ENCODE assay signal across 10 mouse cellular contexts in the genomic region with DNA sequence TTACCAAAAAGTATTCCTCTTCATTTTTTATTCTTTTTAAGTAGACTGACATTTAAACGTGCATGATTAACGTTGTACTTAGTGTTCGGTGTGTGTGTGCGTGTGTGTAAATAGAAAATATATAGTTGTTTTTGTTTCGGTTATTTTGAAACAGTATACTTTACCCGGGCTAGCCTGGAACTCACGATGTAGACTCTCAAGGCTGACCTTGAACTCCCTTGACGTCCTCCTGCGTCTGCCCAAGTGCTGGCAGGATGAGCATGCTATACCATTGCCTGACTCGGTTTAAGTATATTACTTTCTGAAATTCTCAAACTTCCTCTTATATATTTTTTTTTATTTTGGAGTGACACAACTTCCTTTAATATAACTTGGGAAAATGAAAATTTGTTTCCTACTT. TPM values are rescaled to one million over a fixed set of nuclear protein-coding genes. Genes with fewer than 3 reads are reported as not detected.
A peak's percentile ranks its signal among the peaks of the same experiment; 100 is the strongest.
DNase-seq lines count a peak whose midpoint lies in the region; ATAC-seq and TF ChIP-seq lines count a peak whose summit lies in the region.
"Had no signal": no experiment of that assay in that cellular context is flagged by ENCODE, and none has a peak within 500 bp of the region (broad histone marks: within the 10 kb centered on the region; RNA-seq: fewer than 3 reads in every experiment).

No protein-coding gene starts in this region.

- no peaks in the 10 kb centered on the region for H3K27me3 ChIP-seq in forebrain, embryonic 13.5 days
- H3K27me3 ChIP-seq in forebrain, postnatal 0 days (ENCODE audit: insufficient read depth, low read length): no peaks in the 10 kb centered on the region
- H3K27me3 ChIP-seq in lung, embryonic 14.5 days (ENCODE audit: insufficient read depth, low read length): no peaks in the 10 kb centered on the region
- H3K27me3 ChIP-seq in hindbrain, embryonic 14.5 days (ENCODE audit: control insufficient read depth, insufficient read depth, low read length): no peaks in the 10 kb centered on the region

- H3K4me2 ChIP-seq in forebrain, embryonic 13.5 days: peak overlapping the region; percentile 67; the same call in 1 of the 2 replicates
- H3K4me2 ChIP-seq in forebrain, postnatal 0 days (ENCODE audit: low read depth): no peak overlapping the region; the same call in 1 of the 2 replicates
- peak overlapping the region; percentile 76 for H3K4me2 ChIP-seq in lung, embryonic 14.5 days
- peak overlapping the region; percentile 61; the same call in 1 of the 2 replicates for H3K4me2 ChIP-seq in hindbrain, embryonic 14.5 days (replicated peaks)

- no peak for ATAC-seq in forebrain, embryonic 13.5 days
- no peak for ATAC-seq in forebrain, postnatal 0 days
- no peak for ATAC-seq in lung, embryonic 14.5 days (ENCODE audit: insufficient read depth)
- ATAC-seq in hindbrain, embryonic 14.5 days (ENCODE audit: low FRiP score): no peak

- peaks cover 25% of the 10 kb centered on the region for H3K4me1 ChIP-seq in forebrain, embryonic 13.5 days
- H3K4me1 ChIP-seq in forebrain, postnatal 0 days (ENCODE audit: insufficient read depth): peaks cover 14% of the 10 kb centered on the region
- H3K4me1 ChIP-seq in lung, embryonic 14.5 days (ENCODE audit: insufficient read depth): peaks cover 10% of the 10 kb centered on the region
- peaks cover 21% of the 10 kb centered on the region for H3K4me1 ChIP-seq in hindbrain, embryonic 14.5 days (replicated peaks; ENCODE audit: control insufficient read depth, insufficient read depth, low read length)

- H3K27ac ChIP-seq in forebrain, embryonic 13.5 days: no peak overlapping the region
- no peak overlapping the region for H3K27ac ChIP-seq in forebrain, postnatal 0 days (ENCODE audit: low read depth, low read length)
- H3K27ac ChIP-seq in lung, embryonic 14.5 days (ENCODE audit: low read depth): no peak overlapping the region
- H3K27ac ChIP-seq in hindbrain, embryonic 14.5 days: no peak overlapping the region
- H3K27ac ChIP-seq in macrophage: peak overlapping the region; percentile 68

- no peaks in the 10 kb centered on the region for H3K9me3 ChIP-seq in forebrain, embryonic 13.5 days (replicated peaks)
- H3K9me3 ChIP-seq in forebrain, postnatal 0 days (ENCODE audit: low read length): no peaks in the 10 kb centered on the region
- no peaks in the 10 kb centered on the region for H3K9me3 ChIP-seq in lung, embryonic 14.5 days (ENCODE audit: low read depth, low read length)
- H3K9me3 ChIP-seq in hindbrain, embryonic 14.5 days (ENCODE audit: control insufficient read depth, low read length): no peaks in the 10 kb centered on the region

- peaks cover 83% of the 10 kb centered on the region for H3K79me2 ChIP-seq in macrophage (ENCODE audit: inconsistent target)

- WGBS in forebrain, embryonic 13.5 days: 91% methylated on average over 10 of the region's 10 CpGs
- WGBS in forebrain, postnatal 0 days: 86% methylated on average over 10 of the region's 10 CpGs
- WGBS in lung, embryonic 14.5 days: 70% methylated on average over 10 of the region's 10 CpGs
- 86% methylated on average over 10 of the region's 10 CpGs for WGBS in hindbrain, embryonic 14.5 days
- 32% methylated on average over 10 of the region's 10 CpGs for WGBS in macrophage (ENCODE audit: missing documents)

- no peak overlapping the region for H3K4me3 ChIP-seq in forebrain, embryonic 13.5 days
- H3K4me3 ChIP-seq in forebrain, postnatal 0 days (ENCODE audit: low read depth, low read length): no peak overlapping the region
- H3K4me3 ChIP-seq in lung, embryonic 14.5 days (ENCODE audit: low read depth, low read length): peak overlapping the region; percentile 97
- H3K4me3 ChIP-seq in hindbrain, embryonic 14.5 days (replicated peaks; ENCODE audit: low read length): peak overlapping the region; percentile 88; the same call in 1 of the 2 replicates
- H3K4me3 ChIP-seq in macrophage (ENCODE audit: inconsistent target): peak overlapping the region; percentile 72

- TF ChIP-seq CTCF in forebrain, postnatal 0 days (IDR thresholded peaks at IDR 0.05; ENCODE audit: low read depth): no peak
- TF ChIP-seq CTCF in lung, embryonic 14.5 days (IDR thresholded peaks at IDR 0.05; ENCODE audit: low read depth): no peak

- H3K36me3 ChIP-seq in forebrain, embryonic 13.5 days (ENCODE audit: poor library complexity, severe bottlenecking): peaks cover 34% of the 10 kb centered on the region
- H3K36me3 ChIP-seq in forebrain, postnatal 0 days (ENCODE audit: insufficient read depth): peaks cover 15% of the 10 kb centered on the region
- peaks cover 40% of the 10 kb centered on the region for H3K36me3 ChIP-seq in lung, embryonic 14.5 days (ENCODE audit: insufficient read depth)
- peaks cover 42% of the 10 kb centered on the region for H3K36me3 ChIP-seq in hindbrain, embryonic 14.5 days (replicated peaks; ENCODE audit: control insufficient read depth, insufficient read depth)
- H3K36me3 ChIP-seq in macrophage (ENCODE audit: inconsistent target): peaks cover 36% of the 10 kb centered on the region

- no peak for DNase-seq in forebrain, postnatal 0 days
- no peak for DNase-seq in lung, embryonic 14.5 days
- no peak for DNase-seq in lung, postnatal 25 days (ENCODE audit: low spot score)
- no peak for DNase-seq in hindbrain, embryonic 14.5 days (ENCODE audit: low spot score)
- DNase-seq in embryo, embryonic 9.5 days (ENCODE audit: extremely low spot score): no peak
- DNase-seq in layer of hippocampus, postnatal 25 days (ENCODE audit: extremely low spot score in 1 of 2, low spot score in 1 of 2): no peak
- DNase-seq: B cell, adult 2 months; thymus, adult 18-20 months had no signal

- H3K9ac ChIP-seq in forebrain, embryonic 13.5 days: no peak overlapping the region
- H3K9ac ChIP-seq in forebrain, postnatal 0 days: no peak overlapping the region
- H3K9ac ChIP-seq in lung, embryonic 14.5 days: peak overlapping the region; percentile 88; the same call in 1 of the 2 replicates
- no peak overlapping the region for H3K9ac ChIP-seq in hindbrain, embryonic 14.5 days

RNA-seq across cellular contexts. Expression of gene Arid4a, which starts 2.0 kb away (rescaled TPM):
- polyA plus RNA-seq in forebrain, embryonic 13.5 days (2015; fragmentation: Nextera tagmentation; extraction: Ambion mirVana): 51.1 and 52.0 TPM in 2 replicates
- 15.6 and 17.9 TPM in 2 replicates for total RNA-seq in forebrain, postnatal 0 days (2014; rRNA removed)
- polyA plus RNA-seq in forebrain, postnatal 0 days (2015; fragmentation: Nextera tagmentation; extraction: Ambion mirVana): 27.4 and 38.2 TPM in 2 replicates
- polyA plus RNA-seq in lung, embryonic 14.5 days (2014; fragmentation: Nextera tagmentation; extraction: Ambion mirVana): 35.9 and 37.2 TPM in 2 replicates
- polyA plus RNA-seq in hindbrain, embryonic 14.5 days (2014; fragmentation: Nextera tagmentation; extraction: Ambion mirVana): 36.9 and 39.1 TPM in 2 replicates
- 100 to 1,000 TPM in 25 of 26 experiments, 10 to 100 TPM in 1; 89.8 to 317 (median 227) TPM for total RNA-seq in macrophage (2018; cell fraction: chromatin; rRNA removed)
- 10 to 100 TPM; 11.7 to 39.1 (median 31.2) TPM for total RNA-seq in macrophage (2018; cell fraction: cytosol; rRNA removed)
- total RNA-seq in macrophage (2018; cell fraction: nucleus; rRNA removed): 100 to 1,000 TPM in 7 of 26 experiments, 10 to 100 TPM in 19; 46.9 to 144 (median 92.7) TPM
- polyA plus RNA-seq in macrophage (2018): 17.8 to 50.5 TPM (median 26.8 TPM) in 3 replicates
- total RNA-seq in layer of hippocampus, postnatal 25 days (2021): 10 to 100 TPM; 36.8 to 41.7 TPM

RNA-seq across cellular contexts. Expression of gene Psma3, which starts 43.4 kb away (rescaled TPM):
- polyA plus RNA-seq in forebrain, embryonic 13.5 days (2015; fragmentation: Nextera tagmentation; extraction: Ambion mirVana): 640 and 646 TPM in 2 replicates
- 207 and 225 TPM in 2 replicates for total RNA-seq in forebrain, postnatal 0 days (2014; rRNA removed)
- 605 and 698 TPM in 2 replicates for polyA plus RNA-seq in forebrain, postnatal 0 days (2015; fragmentation: Nextera tagmentation; extraction: Ambion mirVana)
- polyA plus RNA-seq in lung, embryonic 14.5 days (2014; fragmentation: Nextera tagmentation; extraction: Ambion mirVana): 621 and 650 TPM in 2 replicates
- polyA plus RNA-seq in hindbrain, embryonic 14.5 days (2014; fragmentation: Nextera tagmentation; extraction: Ambion mirVana): 488 and 564 TPM in 2 replicates
- total RNA-seq in macrophage (2018; cell fraction: chromatin; rRNA removed): 100 to 1,000 TPM; 126 to 282 (median 203) TPM
- 100 to 1,000 TPM; 131 to 253 (median 177) TPM for total RNA-seq in macrophage (2018; cell fraction: cytosol; rRNA removed)
- 100 to 1,000 TPM; 100 to 256 (median 165) TPM for total RNA-seq in macrophage (2018; cell fraction: nucleus; rRNA removed)
- polyA plus RNA-seq in macrophage (2018): 163 to 269 TPM (median 248 TPM) in 3 replicates
- total RNA-seq in layer of hippocampus, postnatal 25 days (2021): 100 to 1,000 TPM; 207 to 215 TPM

Comparison
In these comparisons a context has a peak if more than half of its experiments do, and no peak if none do; other contexts are left out.
1. H3K4me3 ChIP-seq: peak in lung, embryonic 14.5 days (single experiment), hindbrain, embryonic 14.5 days (single experiment) and macrophage (single experiment); none in forebrain, embryonic 13.5 days (single experiment) and forebrain, postnatal 0 days (single experiment).